Mouse (Mus musculus) intestine, postnatal 0 days (tissue): Measurements from ENCODE around the gene Trim44. TPM values are rescaled to one million over a fixed set of nuclear protein-coding genes. Genes with fewer than 3 reads are reported as not detected.
A peak's percentile ranks its signal among the peaks of the same experiment; 100 is the strongest.

Experiments
- ATAC-seq: fragments of 200-750 bp; cut with Nextera tagmentation; 2 replicates; pipeline ENCODE4 v1.8.0; 2017; ENCODE audit warnings: mild to moderate bottlenecking, moderate TSS enrichment, moderate library complexity
- H3K27ac ChIP-seq: fragments of 300-500 bp; sonication (generic); 2 replicates; pipeline ENCODE4 v1.5.1; 2014; ENCODE audit warnings: mild to moderate bottlenecking, low read depth, low read length, moderate library complexity
- H3K27me3 ChIP-seq: fragments of 300-500 bp; sonication (generic); replicated peaks from 2 replicates; pipeline ENCODE4 v1.6.1; 2014; ENCODE audit warnings: low read length, mixed read lengths; ENCODE audit not compliant: control insufficient read depth, insufficient read depth
- H3K36me3 ChIP-seq: fragments of 300-500 bp; sonication (generic); 2 replicates; pipeline ENCODE4 v1.6.1; 2014; ENCODE audit warnings: mild to moderate bottlenecking, moderate library complexity; ENCODE audit not compliant: control insufficient read depth, insufficient read depth
- H3K4me1 ChIP-seq: fragments of 300-500 bp; sonication (generic); replicated peaks from 2 replicates; pipeline ENCODE4 v1.6.1; 2014; ENCODE audit warnings: antibody characterized with exemption, low read length, mixed read lengths; ENCODE audit not compliant: control insufficient read depth, insufficient read depth
- H3K4me2 ChIP-seq: fragments of 300-500 bp; sonication (generic); replicated peaks from 2 replicates; pipeline ENCODE4 v1.6.1; 2014; ENCODE audit warnings: low read depth, mild to moderate bottlenecking, moderate library complexity
- H3K4me3 ChIP-seq: fragments of 300-500 bp; sonication (generic); 2 replicates; pipeline ENCODE4 v1.5.1; 2014; ENCODE audit warnings: low read depth, low read length
- H3K9ac ChIP-seq: fragments of 300-500 bp; sonication (generic); 2 replicates; pipeline ENCODE4 v1.6.1; 2014; ENCODE audit warnings: mild to moderate bottlenecking, low read depth, low read length
- H3K9me3 ChIP-seq: fragments of 300-500 bp; sonication (generic); 2 replicates; pipeline ENCODE4 v1.6.1; 2016; ENCODE audit warnings: mixed run types; ENCODE audit not compliant: control insufficient read depth
- CTCF ChIP-seq: sonication (generic); IDR thresholded peaks from 2 replicates; pipeline ENCODE4 v1.5.1; 2016; ENCODE audit warnings: low read depth, mild to moderate bottlenecking, control low read depth, antibody characterized with exemption, moderate library complexity
- WGBS: fragments of 180-500 bp; shearing (Covaris S2); extraction: QIAGEN DNeasy Blood & Tissue Kit; methylation state at CpG from one replicate; pipeline ENCODE4 v1.1.7; 2014; 5-methylcytosine and 5-hydroxymethylcytosine counted together
- polyA plus RNA-seq: library from polyadenylated mRNA; unstranded; fragments of >200 nt; fragmentation: Nextera tagmentation; extraction: Ambion mirVana; gene quantifications from 2 replicates; pipeline ENCODE4 v1.2.1, GENCODE M21; 2015

Gene Trim44
- polyA plus RNA-seq, 1 experiment from 2014 or later = 12.3 TPM

- Histone ChIP-seq H3K4me2 (no peak overlapping the region), H3K4me3 (no peak overlapping the region), H3K9ac (no peak overlapping the region), H3K36me3 (no peaks in the 10 kb centered on the region), H3K9me3 (no peaks in the 10 kb centered on the region), H3K27ac (no peak overlapping the region), H3K4me1 (no peaks in the 10 kb centered on the region), H3K27me3 (no peaks in the 10 kb centered on the region)
- TF ChIP-seq CTCF = no peak
- 78% methylated on average over 3 of the region's 3 CpGs for WGBS
- no peak for ATAC-seq
Measured at GRCm38 (mm10) chr2:102409741-102410140, 2.1 kb upstream of the Trim44 start.

GRCm38 (mm10) chr2:102406324-102407304 lies 1.0 kb downstream of the Trim44 start:
- Histone ChIP-seq H3K36me3 (no peaks in the 10 kb centered on the region), H3K4me1 (no peaks in the 10 kb centered on the region), H3K27me3 (no peaks in the 10 kb centered on the region), H3K27ac (no peak overlapping the region), H3K9ac (no peak overlapping the region), H3K4me2 (peak overlapping the region; percentile 45), H3K4me3 (no peak overlapping the region), H3K9me3 (no peaks in the 10 kb centered on the region)
- no peak for ATAC-seq
- 45% methylated on average over 4 of the region's 4 CpGs for WGBS
- TF ChIP-seq CTCF = no peak

- H3K4me1 ChIP-seq = peaks cover 8% of the 10 kb centered on the region; the same call in 1 of the 2 replicates
- H3K9ac ChIP-seq = no peak overlapping the region
- ATAC-seq = no peak
- no peak for TF ChIP-seq CTCF
- H3K4me2 ChIP-seq = no peak overlapping the region
- WGBS = 88% methylated on average over 5 of the region's 5 CpGs
- no peak overlapping the region for H3K27ac ChIP-seq
- no peaks in the 10 kb centered on the region for H3K36me3 ChIP-seq
- H3K4me3 ChIP-seq = no peak overlapping the region
- no peaks in the 10 kb centered on the region for H3K27me3 ChIP-seq
- no peaks in the 10 kb centered on the region for H3K9me3 ChIP-seq
Measured at GRCm38 (mm10) chr2:102403982-102404381, 3.6 kb downstream of the Trim44 start.

GRCm38 (mm10) chr2:102403306-102403705 lies 4.3 kb downstream of the Trim44 start:
- 89% methylated on average over 4 of the region's 4 CpGs for WGBS
- Histone ChIP-seq H3K36me3 (no peaks in the 10 kb centered on the region), H3K4me2 (no peak overlapping the region), H3K9me3 (no peaks in the 10 kb centered on the region), H3K4me3 (no peak overlapping the region), H3K27ac (no peak overlapping the region), H3K9ac (no peak overlapping the region), H3K27me3 (no peaks in the 10 kb centered on the region), H3K4me1 (peaks cover 8% of the 10 kb centered on the region; the same call in 1 of the 2 replicates)
- no peak for ATAC-seq
- no peak for TF ChIP-seq CTCF

- H3K9me3 ChIP-seq = no peaks in the 10 kb centered on the region
- no peaks in the 10 kb centered on the region for H3K36me3 ChIP-seq
- H3K27me3 ChIP-seq = no peaks in the 10 kb centered on the region
- no peak for TF ChIP-seq CTCF
- H3K4me2 ChIP-seq = peak overlapping the region; percentile 84
- peak overlapping the region; percentile 85 for H3K9ac ChIP-seq
- H3K4me3 ChIP-seq = peak overlapping the region; percentile 58
- H3K27ac ChIP-seq = no peak overlapping the region; the same call in 1 of the 2 replicates
- 10% methylated on average over 6 of the region's 6 CpGs for WGBS
- no peak for ATAC-seq
- peaks cover 8% of the 10 kb centered on the region; the same call in 1 of the 2 replicates for H3K4me1 ChIP-seq
Measured at GRCm38 (mm10) chr2:102401352-102401692, 6.3 kb downstream of the Trim44 start.

GRCm38 (mm10) chr2:102400605-102401351 lies 6.8 kb downstream of the Trim44 start:
- WGBS = under 1% methylated on average over 89 of the region's 94 CpGs
- peaks cover 8% of the 10 kb centered on the region; the same call in 1 of the 2 replicates for H3K4me1 ChIP-seq
- peak; percentile 86 for ATAC-seq
- no peak; the same call in 1 of the 2 replicates for TF ChIP-seq CTCF
- H3K36me3 ChIP-seq = no peaks in the 10 kb centered on the region
- H3K9ac ChIP-seq = peak overlapping the region; percentile 85
- peak overlapping the region; percentile 84 for H3K4me2 ChIP-seq
- no peaks in the 10 kb centered on the region for H3K9me3 ChIP-seq
- H3K27me3 ChIP-seq = no peaks in the 10 kb centered on the region
- peak overlapping the region; percentile 58 for H3K4me3 ChIP-seq
- H3K27ac ChIP-seq = peak overlapping the region; percentile 91
